Mouse (Mus musculus): ENCODE measurements around the gene Gpi1.

Gene Gpi1

DNA sequence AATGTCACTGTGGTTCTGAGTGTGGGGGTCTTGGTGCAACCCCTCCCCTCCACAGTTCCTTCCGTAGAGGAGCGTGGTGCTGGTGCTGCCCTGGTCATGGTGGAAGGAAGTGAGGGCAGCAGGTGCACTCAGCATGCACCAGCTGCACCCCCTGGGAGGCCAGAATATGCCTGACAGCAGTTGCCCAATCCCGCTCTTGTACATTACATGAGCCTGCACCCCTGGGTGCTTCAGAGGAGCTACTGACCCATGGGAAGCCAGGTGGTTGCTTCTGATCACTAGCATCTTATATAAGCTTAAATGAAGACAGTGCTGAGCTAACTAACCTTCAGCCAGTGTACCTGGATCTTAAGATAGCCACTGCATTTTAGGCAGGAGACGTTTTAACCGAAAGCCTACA, 8.0 kb upstream of the Gpi1 start:
- Histone ChIP-seq H3K36me3 (ENCODE audit: control insufficient read depth, insufficient read depth, low read length, poor library complexity, severe bottlenecking) (no peaks in the 10 kb centered on the region), H3K27me3 (ENCODE audit: control insufficient read depth, insufficient read depth, low read length, poor library complexity, severe bottlenecking) (no peaks in the 10 kb centered on the region)
- DNase-seq (ENCODE audit: low read depth, low spot score), result no peak

DNA sequence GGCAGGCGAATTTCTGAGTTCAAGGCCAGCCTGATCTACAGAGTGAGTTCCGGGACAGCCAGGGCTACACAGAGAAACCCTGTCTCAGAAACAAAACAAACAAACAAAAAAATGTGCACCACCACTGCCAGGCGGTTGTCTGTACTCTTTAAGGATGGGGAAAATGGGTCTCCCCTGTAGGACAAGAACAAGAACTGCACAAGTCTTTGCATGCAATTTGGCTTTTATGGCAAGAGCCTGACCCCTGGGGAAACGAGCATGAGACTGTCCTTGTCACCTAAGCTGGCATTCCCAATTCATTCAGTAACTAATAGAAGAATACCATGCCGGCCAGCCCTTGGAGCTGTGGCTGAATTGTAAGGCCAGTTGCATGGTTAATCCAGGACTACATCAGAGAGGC, 5.5 kb upstream of the Gpi1 start:
- DNase-seq (ENCODE audit: low read depth, low spot score), result no peak
- Histone ChIP-seq H3K36me3 (ENCODE audit: control insufficient read depth, insufficient read depth, low read length, poor library complexity, severe bottlenecking) (no peaks in the 10 kb centered on the region), H3K27me3 (ENCODE audit: control insufficient read depth, insufficient read depth, low read length, poor library complexity, severe bottlenecking) (no peaks in the 10 kb centered on the region)

DNA sequence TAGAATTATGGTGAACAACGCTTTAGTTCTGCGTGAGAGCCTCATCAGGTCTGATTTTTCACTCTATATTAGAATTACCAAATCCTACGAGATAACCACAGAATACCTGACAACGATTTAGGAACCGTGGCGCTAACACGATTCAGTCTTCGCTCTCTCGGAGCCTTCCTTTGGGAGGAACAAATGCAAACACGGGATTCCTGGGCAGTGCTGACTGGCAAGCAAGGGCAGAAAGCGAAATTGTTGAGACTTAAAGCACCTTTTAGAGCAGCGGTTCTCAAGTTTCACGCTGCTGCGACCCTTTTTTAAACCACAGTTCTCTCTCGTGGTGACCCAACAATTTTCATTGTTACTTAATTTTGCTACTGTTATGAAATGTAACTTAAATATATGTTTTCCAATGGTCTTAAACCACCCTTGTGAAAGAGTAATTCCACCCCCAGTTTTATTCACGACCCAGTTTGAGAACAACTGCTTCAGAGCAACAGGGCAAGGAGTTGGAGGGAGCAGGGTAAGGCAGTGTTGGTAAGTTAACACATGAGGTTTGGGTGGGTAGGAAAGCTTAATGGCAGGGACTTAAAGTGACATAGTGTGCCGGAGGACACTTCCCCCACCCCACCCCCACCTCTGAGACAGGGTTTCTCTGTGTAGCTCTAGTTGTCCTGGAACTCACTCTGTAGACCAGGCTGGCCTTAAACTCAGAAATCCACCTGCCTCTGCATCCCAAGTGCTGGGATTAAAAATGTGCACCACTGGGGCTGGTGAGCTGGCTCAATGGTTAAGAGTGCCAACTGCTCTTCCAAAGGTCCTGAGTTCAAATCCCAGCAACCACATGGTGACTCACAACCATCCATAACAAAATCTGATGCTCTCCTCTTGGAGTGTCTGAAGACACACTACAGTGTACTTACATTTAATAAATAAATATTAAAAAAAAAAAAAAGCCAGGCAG, 4.8 kb upstream of the Gpi1 start:
- Histone ChIP-seq H3K27me3 (ENCODE audit: control insufficient read depth, insufficient read depth, low read length, poor library complexity, severe bottlenecking) (no peaks in the 10 kb centered on the region), H3K36me3 (ENCODE audit: control insufficient read depth, insufficient read depth, low read length, poor library complexity, severe bottlenecking) (no peaks in the 10 kb centered on the region)
- DNase-seq (ENCODE audit: low read depth, low spot score), result no peak

DNA sequence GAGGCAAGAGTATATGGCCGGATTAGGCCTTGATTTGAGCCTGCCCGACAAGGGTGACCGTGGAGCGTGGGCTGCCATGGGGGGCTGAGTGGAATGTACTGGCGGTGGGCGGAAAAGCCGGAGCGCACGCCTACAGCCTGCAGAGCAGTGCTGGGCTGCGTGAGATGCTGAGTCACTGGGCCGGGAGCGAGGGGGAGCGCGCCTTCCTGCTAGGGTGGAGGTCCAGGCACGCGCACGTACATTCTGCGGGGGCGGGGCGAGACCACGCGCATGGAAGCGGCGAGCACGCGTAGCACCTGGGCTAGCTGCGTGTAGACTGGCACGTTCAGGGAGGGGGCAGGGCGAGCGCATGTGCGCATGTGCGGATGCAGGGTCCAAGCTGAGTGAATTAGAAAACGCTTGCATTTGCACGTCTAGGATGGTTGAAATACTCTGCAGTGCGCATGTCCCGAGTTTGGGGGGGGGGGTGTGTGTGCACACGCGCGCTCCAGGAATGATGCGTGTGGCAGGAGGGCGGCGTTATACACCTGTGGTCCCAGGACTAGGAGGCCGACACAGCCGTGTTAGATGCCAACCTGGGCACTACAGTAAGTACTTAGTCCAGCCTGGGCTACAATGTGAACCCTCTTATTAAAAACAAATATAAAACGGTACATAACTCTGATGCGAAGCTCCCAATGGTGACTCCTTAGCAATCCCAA, 3.9 kb upstream of the Gpi1 start:
- Histone ChIP-seq H3K27me3 (ENCODE audit: control insufficient read depth, insufficient read depth, low read length, poor library complexity, severe bottlenecking) (no peaks in the 10 kb centered on the region), H3K36me3 (ENCODE audit: control insufficient read depth, insufficient read depth, low read length, poor library complexity, severe bottlenecking) (no peaks in the 10 kb centered on the region)
- peak; percentile 96 for DNase-seq (ENCODE audit: low read depth, low spot score)

DNA sequence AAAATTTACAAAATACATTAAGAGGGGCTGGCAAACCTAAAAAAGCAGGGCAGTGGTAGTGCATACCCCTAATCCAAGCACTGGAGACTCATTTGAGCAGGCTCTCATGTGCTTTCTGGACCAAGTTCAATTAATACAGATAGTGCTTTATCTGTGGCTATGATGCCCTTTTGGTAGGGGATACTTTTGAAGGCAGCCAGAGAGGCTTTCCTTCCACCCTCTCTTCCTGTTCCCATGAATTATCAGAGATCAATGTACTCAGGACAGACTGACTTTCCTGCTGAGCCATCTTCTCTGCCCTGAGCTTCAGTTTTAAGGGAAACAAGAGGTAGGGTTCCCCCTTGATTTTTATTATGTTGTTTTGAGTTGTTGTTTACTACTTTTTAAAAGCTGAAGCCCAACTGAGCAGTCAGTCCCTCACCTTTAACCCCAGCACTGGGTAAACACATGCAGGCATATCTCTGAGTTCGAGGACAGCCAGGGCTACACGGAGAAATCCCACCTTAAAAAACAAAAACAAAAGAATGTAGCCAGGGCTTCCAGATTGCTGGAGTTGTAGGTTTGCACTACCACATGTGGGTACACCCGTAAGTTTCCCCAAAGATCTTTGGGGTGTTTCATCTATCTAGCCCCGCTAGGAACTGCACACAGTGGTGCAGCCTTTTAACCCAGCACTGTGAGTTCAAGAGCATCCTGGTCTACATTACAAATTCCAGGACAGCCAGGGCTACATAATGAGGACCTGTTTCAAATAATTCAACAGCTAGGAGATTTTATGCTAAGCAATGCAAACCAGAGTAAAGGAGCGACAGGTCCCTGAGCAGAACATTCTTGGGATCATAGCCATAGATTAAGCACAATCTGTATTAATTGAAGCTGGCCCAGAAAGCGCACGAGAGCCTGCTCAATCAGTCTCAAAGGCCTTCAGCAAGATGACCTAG, 2.9 kb upstream of the Gpi1 start:
- no peaks in the 10 kb centered on the region for H3K27me3 ChIP-seq (ENCODE audit: control insufficient read depth, insufficient read depth, low read length, poor library complexity, severe bottlenecking)
- peaks cover 2% of the 10 kb centered on the region for H3K36me3 ChIP-seq (ENCODE audit: control insufficient read depth, insufficient read depth, low read length, poor library complexity, severe bottlenecking)
- no peak for DNase-seq (ENCODE audit: low read depth, low spot score)

DNA sequence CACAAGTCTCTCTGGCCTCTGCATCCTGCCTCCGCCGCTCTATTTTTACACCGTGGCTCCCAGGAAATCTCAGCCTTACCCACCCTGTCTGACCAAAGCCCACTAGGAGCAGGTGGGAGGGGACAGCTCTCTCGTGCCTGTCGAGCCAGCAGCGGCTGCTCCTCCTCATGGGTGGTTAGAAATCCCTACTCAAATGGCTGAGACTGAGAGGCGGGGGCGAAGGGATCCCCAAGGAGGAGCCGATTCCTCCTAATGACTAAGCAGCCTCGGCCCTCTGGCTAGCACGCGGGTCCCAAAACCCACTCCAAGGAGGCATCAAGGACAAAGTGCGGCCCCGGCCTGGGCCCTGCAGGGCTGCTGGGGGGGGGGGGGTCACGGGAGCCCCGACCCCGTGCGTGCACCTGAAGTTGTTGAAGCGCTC, 435 bp downstream of the Gpi1 start:
- no peak for DNase-seq (ENCODE audit: low read depth, low spot score)
- H3K36me3 ChIP-seq (ENCODE audit: control insufficient read depth, insufficient read depth, low read length, poor library complexity, severe bottlenecking), result peaks cover 12% of the 10 kb centered on the region
- H3K27me3 ChIP-seq (ENCODE audit: control insufficient read depth, insufficient read depth, low read length, poor library complexity, severe bottlenecking), result no peaks in the 10 kb centered on the region

DNA sequence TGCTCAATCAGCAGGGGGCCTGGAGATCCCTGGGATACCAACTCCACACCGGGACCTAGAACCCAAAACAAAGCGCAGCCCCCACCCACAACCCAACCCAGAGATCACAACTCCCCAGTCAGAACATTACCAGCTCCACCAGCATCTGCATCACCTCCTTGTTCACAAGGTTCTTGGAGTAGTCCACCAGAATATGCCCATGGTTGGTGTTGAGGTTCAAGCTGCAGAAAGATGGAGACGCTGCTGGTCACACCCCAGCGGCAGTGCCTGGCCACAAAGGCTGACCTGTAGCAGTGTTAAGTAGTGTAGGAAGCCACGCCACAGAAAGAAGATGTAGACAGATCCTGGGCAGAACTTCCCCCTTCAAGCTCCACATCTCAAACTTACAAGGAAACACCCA, 983 bp downstream of the Gpi1 start:
- no peaks in the 10 kb centered on the region for H3K27me3 ChIP-seq (ENCODE audit: control insufficient read depth, insufficient read depth, low read length, poor library complexity, severe bottlenecking)
- peaks cover 12% of the 10 kb centered on the region for H3K36me3 ChIP-seq (ENCODE audit: control insufficient read depth, insufficient read depth, low read length, poor library complexity, severe bottlenecking)
- no peak for DNase-seq (ENCODE audit: low read depth, low spot score)

DNA sequence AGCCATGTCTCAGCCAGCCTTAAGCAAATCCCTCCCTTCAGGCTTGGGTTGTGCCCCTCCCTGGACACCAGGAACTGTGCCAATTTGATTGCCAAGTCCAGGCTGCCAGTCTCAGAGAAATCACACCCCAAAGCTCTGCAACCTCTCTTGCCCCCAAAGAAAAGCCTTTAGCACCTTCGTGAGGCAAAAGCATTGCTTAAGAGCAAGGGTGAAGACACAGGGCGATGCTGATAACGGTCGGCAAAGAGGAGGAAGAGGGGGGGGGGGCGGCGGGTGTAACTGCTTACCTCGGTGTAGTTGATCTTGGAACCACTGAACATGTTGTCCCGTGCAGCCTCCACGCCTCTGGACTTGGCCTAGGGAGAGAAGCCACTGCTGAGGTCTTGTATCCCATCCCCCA, 1.5 kb downstream of the Gpi1 start:
- Histone ChIP-seq H3K36me3 (ENCODE audit: control insufficient read depth, insufficient read depth, low read length, poor library complexity, severe bottlenecking) (peaks cover 12% of the 10 kb centered on the region), H3K27me3 (ENCODE audit: control insufficient read depth, insufficient read depth, low read length, poor library complexity, severe bottlenecking) (no peaks in the 10 kb centered on the region)
- no peak for DNase-seq (ENCODE audit: low read depth, low spot score)

DNA sequence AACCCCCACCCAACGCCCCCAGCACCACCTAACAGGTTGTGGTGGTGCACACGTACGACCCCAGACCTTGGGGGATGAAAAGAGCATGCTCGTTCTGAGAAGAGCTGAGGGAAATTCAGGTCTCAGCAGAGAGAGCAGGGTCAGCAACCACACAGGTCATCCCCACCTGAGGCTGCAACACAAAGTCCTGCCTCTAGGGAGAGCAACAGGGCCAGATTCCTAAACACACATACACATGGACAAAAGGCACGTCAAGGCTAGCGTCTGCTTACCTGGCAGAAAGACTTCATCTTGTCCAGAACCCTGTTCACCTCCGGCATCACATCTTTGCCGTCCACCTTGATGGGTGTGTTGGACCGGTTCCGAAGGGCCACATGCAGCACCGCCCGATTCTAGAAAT, 3.3 kb downstream of the Gpi1 start:
- no peaks in the 10 kb centered on the region for H3K27me3 ChIP-seq (ENCODE audit: control insufficient read depth, insufficient read depth, low read length, poor library complexity, severe bottlenecking)
- DNase-seq (ENCODE audit: low read depth, low spot score), result no peak
- peaks cover 14% of the 10 kb centered on the region for H3K36me3 ChIP-seq (ENCODE audit: control insufficient read depth, insufficient read depth, low read length, poor library complexity, severe bottlenecking)

DNA sequence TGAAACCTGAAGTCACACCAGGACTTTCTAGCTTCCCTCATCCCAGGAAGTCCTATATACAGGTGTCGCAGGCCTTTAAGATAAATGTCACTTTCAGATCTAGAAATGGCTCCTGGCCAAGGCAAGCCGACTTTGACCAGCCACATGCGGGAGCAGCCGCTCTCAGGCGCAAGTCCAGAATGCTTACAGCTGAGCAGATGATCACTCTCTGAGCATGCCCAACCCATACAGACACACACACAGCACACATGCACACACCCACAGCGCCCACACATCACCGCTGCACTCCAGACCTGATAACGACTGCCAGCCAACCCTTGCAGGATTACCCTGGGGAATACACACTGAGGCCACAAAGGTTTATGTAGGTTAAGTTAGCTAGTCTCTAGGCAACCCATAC, 4.0 kb downstream of the Gpi1 start:
- H3K27me3 ChIP-seq (ENCODE audit: control insufficient read depth, insufficient read depth, low read length, poor library complexity, severe bottlenecking), result no peaks in the 10 kb centered on the region
- H3K36me3 ChIP-seq (ENCODE audit: control insufficient read depth, insufficient read depth, low read length, poor library complexity, severe bottlenecking), result peaks cover 18% of the 10 kb centered on the region
- DNase-seq (ENCODE audit: low read depth, low spot score), result no peak

DNA sequence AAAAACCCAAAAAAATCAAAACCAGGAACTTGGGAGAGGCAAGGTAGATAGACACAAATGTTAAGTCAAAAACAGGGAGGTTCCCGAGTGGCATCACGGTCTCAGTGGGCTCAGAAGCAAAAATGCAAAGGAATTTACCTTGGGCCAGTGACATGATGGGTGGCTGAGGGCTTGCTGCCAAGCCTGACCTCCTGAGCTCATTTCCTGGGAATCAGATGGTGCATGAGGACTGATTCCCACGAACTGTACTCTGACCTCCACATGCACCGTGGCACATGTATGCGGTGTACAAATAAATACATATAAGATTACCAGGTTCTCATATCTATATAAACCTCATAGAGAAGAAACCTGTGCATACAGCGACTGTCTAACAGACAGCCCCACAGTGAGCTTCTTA, 5.8 kb downstream of the Gpi1 start:
- H3K36me3 ChIP-seq (ENCODE audit: control insufficient read depth, insufficient read depth, low read length, poor library complexity, severe bottlenecking), result peaks cover 21% of the 10 kb centered on the region
- DNase-seq (ENCODE audit: low read depth, low spot score), result no peak
- H3K27me3 ChIP-seq (ENCODE audit: control insufficient read depth, insufficient read depth, low read length, poor library complexity, severe bottlenecking), result no peaks in the 10 kb centered on the region

DNA sequence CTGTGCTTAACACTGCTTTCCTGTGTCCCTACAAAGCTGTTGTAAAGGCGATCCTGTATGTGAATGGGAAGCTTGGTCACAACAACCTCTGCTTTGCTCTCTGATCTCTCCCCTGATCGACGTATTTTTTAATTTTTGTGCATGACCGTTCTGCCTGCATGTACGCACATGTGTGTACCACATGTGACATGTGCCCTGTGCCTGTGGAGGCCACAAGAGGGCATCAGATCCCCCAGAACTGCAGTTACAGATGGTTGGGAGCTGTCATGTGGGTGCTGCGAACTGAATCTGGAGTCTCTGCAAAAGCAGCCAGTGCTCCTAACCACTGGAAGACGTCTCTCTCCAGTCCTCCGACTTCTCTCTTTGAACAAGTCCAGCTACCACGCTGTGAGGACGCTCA, 7.8 kb downstream of the Gpi1 start:
- no peak for DNase-seq (ENCODE audit: low read depth, low spot score)
- Histone ChIP-seq H3K27me3 (ENCODE audit: control insufficient read depth, insufficient read depth, low read length, poor library complexity, severe bottlenecking) (no peaks in the 10 kb centered on the region), H3K36me3 (ENCODE audit: control insufficient read depth, insufficient read depth, low read length, poor library complexity, severe bottlenecking) (peaks cover 19% of the 10 kb centered on the region)

DNA sequence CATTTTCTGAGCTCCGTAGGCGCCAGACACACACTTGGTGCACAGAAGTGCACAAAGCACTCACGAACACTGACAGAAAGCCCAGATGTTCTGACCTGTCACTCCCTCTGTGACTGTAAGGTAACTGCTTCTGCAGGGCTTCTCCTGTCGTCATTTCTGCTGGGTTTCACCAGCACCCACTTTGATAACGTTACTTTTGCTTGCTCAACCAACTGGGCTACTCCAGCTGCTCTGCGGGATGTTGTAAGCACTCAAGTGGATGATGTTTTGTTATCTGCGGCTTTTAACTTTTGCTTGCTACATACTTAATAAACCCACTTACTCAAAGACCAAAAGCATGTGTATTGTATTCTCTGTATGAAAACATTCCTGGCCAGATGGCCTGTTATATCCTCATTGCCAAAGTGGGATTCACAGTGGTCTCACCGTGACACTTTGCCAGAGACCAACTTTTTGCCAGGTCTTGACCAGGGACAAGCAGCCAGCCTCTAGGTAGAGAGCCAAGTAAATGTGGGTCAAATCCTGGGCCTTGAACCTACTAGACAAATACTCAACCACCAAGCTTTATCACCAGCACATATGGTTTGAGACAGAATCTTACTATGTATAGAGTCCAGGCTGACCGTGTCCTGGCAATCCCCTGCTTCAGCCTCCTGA, 8.4 kb downstream of the Gpi1 start:
- H3K27me3 ChIP-seq (ENCODE audit: control insufficient read depth, insufficient read depth, low read length, poor library complexity, severe bottlenecking), result no peaks in the 10 kb centered on the region
- peaks cover 20% of the 10 kb centered on the region for H3K36me3 ChIP-seq (ENCODE audit: control insufficient read depth, insufficient read depth, low read length, poor library complexity, severe bottlenecking)
- DNase-seq (ENCODE audit: low read depth, low spot score), result no peak

DNA sequence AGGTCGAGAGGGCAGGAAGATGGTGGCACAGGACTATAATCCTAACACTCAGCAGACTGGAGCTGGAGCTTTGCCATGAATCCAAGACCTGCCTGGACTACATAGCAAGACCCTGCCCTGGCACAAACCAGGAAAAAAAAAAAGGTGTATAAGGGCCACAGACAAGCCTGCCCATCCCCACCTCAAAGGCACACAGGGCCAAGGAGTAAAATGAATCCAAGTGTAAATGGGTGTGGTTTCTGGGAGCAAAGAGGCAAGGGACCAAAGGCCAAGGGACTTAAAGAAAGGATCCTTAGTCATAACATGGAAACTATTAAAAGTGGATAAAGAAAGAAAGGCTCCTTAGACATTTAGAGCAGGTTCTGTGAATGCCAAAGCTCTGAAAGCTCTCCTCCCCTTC, 11.6 kb downstream of the Gpi1 start:
- no peaks in the 10 kb centered on the region for H3K27me3 ChIP-seq (ENCODE audit: control insufficient read depth, insufficient read depth, low read length, poor library complexity, severe bottlenecking)
- DNase-seq (ENCODE audit: low read depth, low spot score), result no peak
- H3K36me3 ChIP-seq (ENCODE audit: control insufficient read depth, insufficient read depth, low read length, poor library complexity, severe bottlenecking), result peaks cover 16% of the 10 kb centered on the region

Data from splenic B cell, adult 2 months (primary cell).